Mouse (Mus musculus): ENCODE data around the gene Gpr45.

Gpr45 gene

DNA sequence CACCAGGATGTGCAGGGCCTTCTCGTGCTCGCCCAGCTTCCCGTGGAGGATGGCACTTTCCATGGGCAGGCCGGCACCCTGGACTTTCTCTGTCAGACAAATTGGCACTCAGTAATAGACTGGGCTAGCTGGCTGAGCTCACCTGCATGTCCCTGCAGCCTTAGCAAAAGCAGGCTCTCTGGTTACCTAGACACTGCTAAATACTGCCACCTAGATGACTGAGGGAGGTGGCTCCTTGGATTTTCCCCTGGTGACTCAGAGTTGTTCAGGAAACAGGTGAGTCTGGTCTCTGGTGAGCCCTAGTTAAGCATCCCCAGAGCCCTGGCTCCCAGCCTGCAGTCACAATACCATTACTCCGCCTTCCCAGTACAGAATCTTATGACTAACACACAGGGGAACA is 99.2 kb downstream of the Gpr45 start:
- no peak for DNase-seq

DNA sequence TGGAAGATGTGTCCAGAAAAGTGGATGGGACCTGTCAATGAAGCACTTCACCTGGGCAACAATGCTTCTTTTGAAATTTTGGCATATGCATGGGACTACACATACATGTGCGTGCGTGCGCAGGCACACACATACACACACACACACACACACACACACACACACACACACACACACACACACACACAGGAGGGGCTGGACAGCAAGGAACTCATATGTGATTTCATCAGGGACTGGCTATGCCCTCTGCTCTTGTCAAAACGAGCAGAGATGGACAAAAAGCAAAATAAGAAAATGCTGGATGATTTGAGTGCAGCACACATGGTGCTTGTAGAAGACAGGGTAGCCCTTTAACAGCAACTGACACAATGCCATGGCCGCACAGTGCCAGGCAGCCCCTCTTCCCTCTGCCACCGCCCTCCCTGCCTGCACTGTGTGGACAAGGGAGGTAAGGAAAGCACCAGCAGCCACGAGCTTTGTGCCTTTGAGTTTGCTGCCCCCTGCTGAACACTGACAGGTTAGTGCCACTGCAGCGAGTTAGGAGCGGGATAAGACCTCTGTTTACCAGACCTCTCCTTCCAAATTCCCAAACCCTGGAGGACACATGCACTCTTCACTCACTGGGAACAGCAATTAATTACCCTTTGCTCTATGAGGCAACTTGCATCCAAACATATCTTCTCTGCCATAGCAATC is 113.1 kb downstream of the Gpr45 start:
- DNase-seq: peak; percentile 78 to 88

DNA sequence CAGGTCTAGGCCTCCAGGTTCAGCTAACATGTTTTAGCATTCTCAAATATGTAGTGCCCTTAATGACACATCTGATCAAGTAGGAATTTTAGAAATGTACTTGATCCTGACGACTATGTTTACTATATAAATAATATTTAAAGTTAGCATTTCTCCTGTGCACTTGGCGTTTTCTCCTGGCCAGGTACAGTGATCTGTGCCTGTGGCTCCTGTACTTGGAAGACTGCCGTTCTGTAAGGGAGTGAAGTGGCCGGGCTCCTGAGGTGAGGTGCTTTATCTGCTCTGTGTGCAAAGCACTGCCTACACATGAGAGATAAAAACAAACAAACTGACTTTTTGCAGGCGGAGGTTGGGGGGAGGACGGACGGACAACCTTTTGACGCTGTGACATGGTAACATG is 113.9 kb downstream of the Gpr45 start:
- no peak for DNase-seq

DNA sequence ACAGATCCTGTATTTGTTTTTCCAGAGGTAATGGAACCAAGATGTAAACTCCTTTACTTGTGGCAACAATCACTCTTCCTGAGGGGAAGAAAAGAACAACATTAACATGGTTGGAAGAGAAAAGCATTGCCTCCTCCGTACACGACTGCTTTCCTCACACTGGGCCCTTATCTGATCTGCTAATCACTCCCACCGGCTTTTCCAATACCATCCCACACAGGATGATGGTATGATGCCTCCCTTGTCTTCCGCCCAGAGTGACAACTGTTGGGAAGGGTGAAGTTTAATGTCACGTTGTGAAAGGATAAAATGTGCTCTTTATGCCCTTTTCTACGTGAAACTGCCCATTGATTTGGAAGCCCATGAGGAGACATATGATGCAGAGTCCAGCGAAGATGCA is 114.9 kb downstream of the Gpr45 start:
- DNase-seq: no peak

DNA sequence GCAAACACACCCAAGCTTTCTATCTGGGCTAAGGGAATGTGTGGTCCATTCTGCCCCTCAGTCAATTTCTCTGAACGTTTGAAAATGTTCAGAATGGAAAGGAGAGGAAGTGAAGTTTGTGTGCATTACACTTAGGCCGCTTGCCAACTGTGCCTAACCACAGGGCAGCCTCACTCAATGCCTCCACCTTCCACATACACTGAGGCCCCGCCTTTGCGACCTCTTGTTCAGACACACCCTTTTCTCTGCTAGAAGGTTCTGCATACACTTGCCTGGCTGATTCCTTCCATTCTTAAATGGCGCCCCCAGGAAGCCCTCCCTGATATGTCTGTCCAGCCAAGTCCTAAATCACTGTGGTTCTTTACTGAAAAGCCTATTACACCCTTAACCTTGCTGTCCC is 118.1 kb downstream of the Gpr45 start:
- DNase-seq: no peak

DNA sequence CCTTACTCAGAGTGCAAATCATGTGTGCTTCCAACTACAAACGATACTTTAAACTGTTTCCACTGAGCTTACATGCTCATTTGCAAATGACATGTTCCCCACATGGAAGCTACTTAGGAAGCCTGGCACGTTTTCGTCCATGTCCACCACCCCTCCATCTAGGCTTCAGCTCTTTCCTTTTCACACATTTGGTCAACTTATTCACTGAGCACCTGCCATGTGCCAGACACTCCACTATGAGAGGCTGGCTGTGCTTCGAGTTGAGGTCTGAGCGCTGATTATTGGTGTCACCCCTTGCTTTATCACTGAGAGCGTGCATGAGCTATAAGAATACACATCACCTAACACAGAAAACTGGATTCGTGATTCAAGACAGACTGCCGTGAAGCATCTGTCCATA is 119.4 kb downstream of the Gpr45 start:
- DNase-seq: no peak

DNA sequence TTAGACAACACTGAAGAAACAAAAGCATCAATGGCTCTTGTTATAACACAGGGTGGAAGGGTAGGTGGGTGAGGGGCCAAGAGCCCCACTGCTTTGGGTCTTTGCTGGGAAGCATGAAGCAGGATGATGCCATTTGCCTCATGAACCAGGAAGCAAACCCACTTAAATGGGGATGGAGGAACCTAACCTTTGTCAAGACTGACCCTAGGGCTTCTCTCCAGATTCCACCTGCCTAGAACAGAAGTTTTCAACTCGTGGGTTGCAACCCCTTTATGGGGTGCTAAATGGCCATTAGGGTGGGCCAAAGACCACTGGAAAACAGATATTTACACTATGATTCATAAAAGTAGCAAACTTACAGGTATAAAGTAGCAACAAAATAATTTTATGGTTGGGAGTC is 119.9 kb downstream of the Gpr45 start:
- DNase-seq: no peak

DNA sequence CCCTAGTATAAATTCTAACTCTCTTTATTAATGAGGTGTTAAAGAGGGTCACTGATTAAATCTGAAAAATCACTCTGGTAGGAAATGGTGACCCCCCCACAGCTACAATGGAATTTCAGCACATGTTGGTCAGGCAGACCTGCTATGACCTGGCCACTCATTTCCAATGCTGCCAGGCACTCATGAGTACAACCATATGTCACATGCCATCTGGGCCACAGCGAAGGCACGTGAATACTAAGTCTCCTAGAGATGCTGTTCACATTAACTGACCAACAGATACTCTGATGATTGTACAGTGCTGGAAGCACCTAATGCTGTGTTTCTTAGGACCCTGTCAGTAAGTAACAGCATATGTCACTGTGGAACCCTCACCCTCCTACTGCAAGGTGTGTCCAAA is 122.1 kb downstream of the Gpr45 start:
- peak; percentile 46 to 59 for DNase-seq

DNA sequence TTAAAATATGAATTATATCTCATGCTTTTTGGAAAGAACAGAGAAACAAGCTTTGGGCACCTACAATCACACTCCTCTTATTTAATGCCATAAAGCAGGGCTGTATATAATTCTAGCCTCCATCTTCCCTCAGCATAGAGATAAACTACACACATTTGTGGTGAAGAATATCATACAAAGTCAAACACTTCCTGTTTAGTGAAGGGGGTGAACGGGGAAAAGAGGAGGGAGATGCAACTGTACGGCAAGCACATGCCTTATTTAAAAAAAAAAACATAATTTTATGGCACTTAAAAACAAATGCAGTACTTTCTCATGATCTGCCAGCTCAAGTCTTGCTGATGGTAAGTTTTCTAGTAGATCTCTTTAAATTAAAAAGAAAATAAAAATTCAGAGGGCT is 125.5 kb downstream of the Gpr45 start:
- DNase-seq: no peak

DNA sequence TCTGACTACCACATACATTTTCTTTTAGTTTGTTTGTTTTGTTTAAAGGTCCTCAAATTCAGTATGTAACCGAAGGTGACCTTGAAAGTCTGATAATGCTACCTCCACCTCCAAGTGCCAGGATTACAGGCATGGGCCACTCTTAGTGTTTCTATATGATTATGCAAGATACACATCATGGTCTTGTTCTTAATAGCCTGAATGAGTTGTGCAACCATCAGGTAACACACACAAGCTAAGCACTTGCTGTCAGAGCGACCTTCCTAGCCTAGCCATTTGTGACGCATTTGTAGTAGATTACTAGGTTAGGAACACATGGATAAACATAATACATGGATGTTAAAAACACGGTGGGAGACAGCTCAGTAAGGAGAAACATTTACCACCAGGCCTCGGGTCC is 130.3 kb downstream of the Gpr45 start:
- no peak for DNase-seq
